Mouse (Mus musculus) liver, adult 2 months (tissue): ENCODE measurements at regions not wholly inside any gene's neighbourhood (a gene's known extent, or its start where the extent isn't known, plus 50 kb on each side); places are given as distances from the start of the nearest gene placed in this dataset.
A peak's percentile ranks its signal among the peaks of the same experiment; 100 is the strongest.
"Not testable (repeated sequence)": the region's sequence is repeated elsewhere in the genome, so short reads cannot be mapped to it uniquely, and the experiment has no call there.

Experiments used
- DNase-seq: peaks from one replicate; pipeline ENCODE4 v3.0.0-alpha.2; 2011; ENCODE audit warnings: low read depth, low spot score; ENCODE audit errors: extremely low read depth
- H3K27ac ChIP-seq: fragments of 200-500 bp; replicated peaks from 2 replicates; pipeline ENCODE4 v1.5.1; 2012; ENCODE audit warnings: low read depth, mild to moderate bottlenecking, control low read depth, inconsistent platforms, low read length; ENCODE audit not compliant: insufficient read depth
- H3K27me3 ChIP-seq: fragments of 200-500 bp; 2 replicates; pipeline ENCODE4 v1.6.1; 2012; ENCODE audit warnings: mild to moderate bottlenecking, moderate library complexity, low read length, inconsistent platforms; ENCODE audit not compliant: control insufficient read depth, insufficient read depth
- H3K36me3 ChIP-seq: fragments of 200-500 bp; 2 replicates; pipeline ENCODE4 v1.6.1; 2012; ENCODE audit warnings: low read length, inconsistent platforms; ENCODE audit not compliant: control insufficient read depth, insufficient read depth
- H3K4me1 ChIP-seq: fragments of 200-500 bp; 2 replicates; pipeline ENCODE4 v1.6.1; 2011; ENCODE audit warnings: low read length; ENCODE audit not compliant: control insufficient read depth, insufficient read depth
- H3K4me3 ChIP-seq: fragments of 200-500 bp; 2 replicates; pipeline ENCODE4 v1.5.1; 2011; ENCODE audit warnings: low read depth, mild to moderate bottlenecking, control low read depth, low read length, moderate library complexity; ENCODE audit not compliant: insufficient read depth
- H3K79me2 ChIP-seq: fragments of 200-500 bp; 2 replicates; pipeline ENCODE4 v1.6.1; 2012; ENCODE audit warnings: inconsistent platforms, mild to moderate bottlenecking, low read length, moderate library complexity; ENCODE audit not compliant: control insufficient read depth, insufficient read depth
- H3K9ac ChIP-seq: fragments of 200-500 bp; 2 replicates; pipeline ENCODE4 v1.6.1; 2012; ENCODE audit warnings: low read depth, mild to moderate bottlenecking, control low read depth, inconsistent platforms, low read length
- CTCF ChIP-seq: fragments of 200-500 bp; IDR thresholded peaks from 2 replicates; pipeline ENCODE4 v1.5.1; 2011; ENCODE audit warnings: low read depth, low read length, control low read depth
- POLR2A ChIP-seq: fragments of 200-500 bp; IDR thresholded peaks from 2 replicates; pipeline ENCODE4 v1.6.1; 2011; ENCODE audit warnings: low read length, control low read depth; ENCODE audit not compliant: insufficient read depth; ENCODE audit errors: extremely low read depth
- WGBS: fragments of 180-500 bp; shearing (Covaris S2); methylation state at CpG from one replicate; pipeline ENCODE4 v1.1.7; 2018; 5-methylcytosine and 5-hydroxymethylcytosine counted together

GRCm38 (mm10) chr13:75368249-75368800 lies 278.7 kb downstream of the Pcsk1 start:
- Histone ChIP-seq H3K9ac (no peak overlapping the region), H3K36me3 (no peaks in the 10 kb centered on the region), H3K27me3 (no peaks in the 10 kb centered on the region), H3K4me3 (no peak overlapping the region), H3K79me2 (no peaks in the 10 kb centered on the region), H3K4me1 (peaks cover 6% of the 10 kb centered on the region), H3K27ac (no peak overlapping the region)
- WGBS: 82% methylated on average over 7 of the region's 7 CpGs
- TF ChIP-seq CTCF (no peak), POLR2A (no peak)
- no peak for DNase-seq

GRCm38 (mm10) chr13:75377100-75377499 lies 287.5 kb downstream of the Pcsk1 start:
- not testable (repeated sequence) for DNase-seq, H3K27ac ChIP-seq, H3K79me2 ChIP-seq, H3K27me3 ChIP-seq, H3K36me3 ChIP-seq, H3K9ac ChIP-seq, H3K4me1 ChIP-seq, H3K4me3 ChIP-seq
- WGBS: 94% methylated on average over 3 of the region's 3 CpGs

GRCm38 (mm10) chr13:75377717-75378116 lies 288.1 kb downstream of the Pcsk1 start:
- Histone ChIP-seq H3K4me1 (no peaks in the 10 kb centered on the region), H3K79me2 (no peaks in the 10 kb centered on the region), H3K36me3 (no peaks in the 10 kb centered on the region), H3K9ac (no peak overlapping the region), H3K4me3 (no peak overlapping the region), H3K27ac (no peak overlapping the region), H3K27me3 (no peaks in the 10 kb centered on the region)
- no peak for DNase-seq
- 86% methylated on average over 1 of the region's 1 CpGs for WGBS
- TF ChIP-seq POLR2A (no peak), CTCF (no peak)

GRCm38 (mm10) chr13:75384631-75385340 lies 295.2 kb downstream of the Pcsk1 start:
- Histone ChIP-seq H3K27me3 (no peaks in the 10 kb centered on the region), H3K4me1 (peaks cover 5% of the 10 kb centered on the region), H3K36me3 (no peaks in the 10 kb centered on the region), H3K9ac (no peak overlapping the region), H3K27ac (peak overlapping the region; percentile 38), H3K79me2 (no peaks in the 10 kb centered on the region), H3K4me3 (no peak overlapping the region)
- DNase-seq: peak; percentile 93
- TF ChIP-seq POLR2A (no peak), CTCF (no peak)
- 16% methylated on average over 4 of the region's 4 CpGs for WGBS

DNA sequence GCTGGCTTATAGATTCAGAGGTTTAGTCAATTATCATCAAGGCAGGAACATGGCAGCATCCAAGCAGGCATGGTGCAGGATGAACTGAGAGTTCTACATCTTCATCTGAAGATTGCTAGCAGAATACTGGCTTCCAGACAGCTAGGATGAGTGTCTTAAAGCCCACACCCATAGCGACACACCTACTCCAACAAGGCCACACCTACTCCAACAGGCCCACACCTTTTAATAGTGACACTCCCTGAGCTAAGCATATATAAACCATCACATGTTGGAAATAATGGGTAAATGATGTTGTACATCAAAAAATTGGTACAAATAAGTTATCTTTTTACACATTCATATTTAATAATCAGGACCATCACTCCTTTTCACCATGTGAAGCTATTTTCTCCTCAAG lies 299.6 kb downstream of the Pcsk1 start:
- no peak for DNase-seq
- H3K79me2 ChIP-seq: no peaks in the 10 kb centered on the region
- TF ChIP-seq POLR2A: no peak
- no peak for TF ChIP-seq CTCF
- H3K4me3 ChIP-seq: no peak overlapping the region
- 91% methylated on average over 1 of the region's 1 CpGs for WGBS
- H3K27ac ChIP-seq: no peak overlapping the region
- H3K4me1 ChIP-seq: peaks cover 3% of the 10 kb centered on the region
- H3K9ac ChIP-seq: no peak overlapping the region
- H3K36me3 ChIP-seq: no peaks in the 10 kb centered on the region
- H3K27me3 ChIP-seq: no peaks in the 10 kb centered on the region

- 91% methylated on average over 1 of the region's 1 CpGs for WGBS
- no peaks in the 10 kb centered on the region; the same call in 1 of the 2 replicates for H3K4me1 ChIP-seq
- no peaks in the 10 kb centered on the region for H3K79me2 ChIP-seq
- no peaks in the 10 kb centered on the region for H3K27me3 ChIP-seq
- no peak overlapping the region for H3K9ac ChIP-seq
- TF ChIP-seq CTCF (no peak), POLR2A (no peak)
- H3K27ac ChIP-seq: no peak overlapping the region
- H3K4me3 ChIP-seq: no peak overlapping the region
- DNase-seq: no peak
- H3K36me3 ChIP-seq: no peaks in the 10 kb centered on the region
These were observed 300.6 kb downstream of the Pcsk1 start for GRCm38 (mm10) chr13:75390177-75390576.

DNA sequence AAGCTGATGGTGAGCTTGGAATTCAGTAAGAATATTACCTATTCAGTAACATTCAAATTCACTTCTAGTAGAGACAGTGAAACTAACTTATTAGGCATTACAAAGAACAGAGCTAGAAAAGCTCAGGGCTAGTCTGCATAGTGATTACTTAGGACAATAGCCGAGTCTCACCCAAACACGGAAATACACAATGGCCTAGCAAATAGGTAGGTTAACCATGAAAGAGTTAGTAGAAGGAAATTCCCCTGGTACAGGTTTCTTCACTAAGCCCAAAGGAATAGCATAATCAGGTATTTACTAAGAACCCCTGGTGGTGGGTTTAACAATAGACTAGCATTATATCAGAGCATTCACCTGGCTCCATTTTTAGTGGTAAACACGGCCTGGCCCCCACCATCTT lies 306.7 kb upstream of the Ell2 start:
- H3K27ac ChIP-seq, H3K79me2 ChIP-seq, DNase-seq, H3K4me1 ChIP-seq, H3K4me3 ChIP-seq, H3K27me3 ChIP-seq, H3K36me3 ChIP-seq, H3K9ac ChIP-seq: not testable (repeated sequence)
- 86% methylated on average over 3 of the region's 3 CpGs for WGBS
